In genomic region chr16:77014321-77015211, GRCm38 (mm10) we compare ENCODE assay signal across 8 mouse cellular contexts. TPM values are rescaled to one million over a fixed set of nuclear protein-coding genes. Genes with fewer than 3 reads are reported as not detected.
A peak's percentile ranks its signal among the peaks of the same experiment; 100 is the strongest.
DNase-seq lines count a peak whose midpoint lies in the region; ATAC-seq and TF ChIP-seq lines count a peak whose summit lies in the region.

No protein-coding gene starts in this region.

- peak overlapping the region; percentile 81 for H3K27ac ChIP-seq in spleen, adult 2 months (ENCODE audit: insufficient read depth, low read length)
- H3K27ac ChIP-seq in embryonic facial prominence, embryonic 11.5 days (replicated peaks; ENCODE audit: low read depth, low read length), result no peak overlapping the region; the same call in 1 of the 2 replicates
- peak overlapping the region; percentile 94 for H3K27ac ChIP-seq in intestine, embryonic 15.5 days
- peak overlapping the region; percentile 88 for H3K27ac ChIP-seq in neural tube, embryonic 13.5 days (replicated peaks)

- H3K9me3 ChIP-seq in embryonic facial prominence, embryonic 11.5 days (replicated peaks; ENCODE audit: control insufficient read depth, low read length), result no peaks in the 10 kb centered on the region
- H3K9me3 ChIP-seq in intestine, embryonic 15.5 days, result no peaks in the 10 kb centered on the region
- H3K9me3 ChIP-seq in neural tube, embryonic 13.5 days, result no peaks in the 10 kb centered on the region

- no peak for TF ChIP-seq CTCF in spleen, adult 2 months (IDR thresholded peaks at IDR 0.05; ENCODE audit: extremely low read depth, insufficient read depth, insufficient read length, insufficient replicate concordance)

- no peak for ATAC-seq in embryonic facial prominence, embryonic 11.5 days (replicated peaks; ENCODE audit: insufficient number of reproducible peaks, low FRiP score, low TSS enrichment, low read depth)
- ATAC-seq in intestine, embryonic 15.5 days, result no peak
- ATAC-seq in neural tube, embryonic 13.5 days (ENCODE audit: low read depth), result no peak

- WGBS in spleen, adult 2 months, result under 1% methylated on average over 17 of the region's 17 CpGs
- 4% methylated on average over 17 of the region's 17 CpGs for WGBS in embryonic facial prominence, embryonic 11.5 days
- 3% methylated on average over 17 of the region's 17 CpGs for WGBS in intestine, embryonic 15.5 days
- WGBS in neural tube, embryonic 13.5 days, result 1% methylated on average over 17 of the region's 17 CpGs

- peak overlapping the region; percentile 98 for H3K4me3 ChIP-seq in spleen, adult 2 months (ENCODE audit: extremely low read depth, insufficient read depth, insufficient read length)
- H3K4me3 ChIP-seq in embryonic facial prominence, embryonic 11.5 days (ENCODE audit: low read depth, low read length), result peak overlapping the region; percentile 75
- H3K4me3 ChIP-seq in intestine, embryonic 15.5 days (replicated peaks), result peak overlapping the region; percentile 88
- H3K4me3 ChIP-seq in neural tube, embryonic 13.5 days, result peak overlapping the region; percentile 81

- H3K4me1 ChIP-seq in spleen, adult 2 months (ENCODE audit: control insufficient read depth, insufficient read depth, insufficient read length), result peaks cover 4% of the 10 kb centered on the region; the same call in 1 of the 2 replicates
- no peaks in the 10 kb centered on the region for H3K4me1 ChIP-seq in embryonic facial prominence, embryonic 11.5 days (ENCODE audit: control insufficient read depth, insufficient read depth, low read length)
- H3K4me1 ChIP-seq in intestine, embryonic 15.5 days (replicated peaks), result no peaks in the 10 kb centered on the region
- H3K4me1 ChIP-seq in neural tube, embryonic 13.5 days (replicated peaks), result peaks cover 36% of the 10 kb centered on the region

- DNase-seq in spleen, adult 2 months (ENCODE audit: low read depth in 1 of 2, low spot score in 2 of 2), result no peak
- DNase-seq in spleen, adult 18-20 months, result no peak
- DNase-seq in embryonic facial prominence, embryonic 11.5 days (ENCODE audit: low spot score), result peak; percentile 61
- DNase-seq in adrenal gland, postnatal 36 days, result no peak
- no peak for DNase-seq in urinary bladder, adult 2 months (ENCODE audit: low spot score)
- DNase-seq in right cerebral cortex, adult 18-20 months, result no peak

- peak overlapping the region; percentile 87 for H3K9ac ChIP-seq in embryonic facial prominence, embryonic 11.5 days (replicated peaks; ENCODE audit: low read length)
- H3K9ac ChIP-seq in intestine, embryonic 15.5 days, result peak overlapping the region; percentile 88
- H3K9ac ChIP-seq in neural tube, embryonic 13.5 days, result peak overlapping the region; percentile 91

- TF ChIP-seq POLR2A in spleen, adult 2 months (IDR thresholded peaks at IDR 0.05; ENCODE audit: low read depth, low read length), result no peak

- H3K36me3 ChIP-seq in spleen, adult 2 months (ENCODE audit: control insufficient read depth, insufficient read depth, low read length), result no peaks in the 10 kb centered on the region
- H3K36me3 ChIP-seq in embryonic facial prominence, embryonic 11.5 days (replicated peaks; ENCODE audit: control insufficient read depth, insufficient read depth, low read depth, low read length), result no peaks in the 10 kb centered on the region
- no peaks in the 10 kb centered on the region for H3K36me3 ChIP-seq in intestine, embryonic 15.5 days
- H3K36me3 ChIP-seq in neural tube, embryonic 13.5 days, result no peaks in the 10 kb centered on the region

- H3K4me2 ChIP-seq in embryonic facial prominence, embryonic 11.5 days (ENCODE audit: low read depth, low read length), result peak overlapping the region; percentile 62
- H3K4me2 ChIP-seq in intestine, embryonic 15.5 days (replicated peaks), result peak overlapping the region; percentile 70
- H3K4me2 ChIP-seq in neural tube, embryonic 13.5 days, result peak overlapping the region; percentile 67

- no peaks in the 10 kb centered on the region; the same call in 1 of the 2 replicates for H3K27me3 ChIP-seq in spleen, adult 2 months (ENCODE audit: control insufficient read depth, insufficient read depth, low read length)
- H3K27me3 ChIP-seq in embryonic facial prominence, embryonic 11.5 days (ENCODE audit: control insufficient read depth, insufficient read depth, low read length), result no peaks in the 10 kb centered on the region
- H3K27me3 ChIP-seq in intestine, embryonic 15.5 days (replicated peaks), result no peaks in the 10 kb centered on the region
- no peaks in the 10 kb centered on the region for H3K27me3 ChIP-seq in neural tube, embryonic 13.5 days

RNA-seq across cellular contexts. Expression of gene Usp25, which starts 1.1 kb away (rescaled TPM):
- 18.8 and 35.9 TPM in 2 replicates for polyA plus RNA-seq in spleen, adult 2 months (2012; rRNA removed)
- polyA plus RNA-seq in embryonic facial prominence, embryonic 11.5 days (2014; fragmentation: Nextera tagmentation; extraction: Ambion mirVana), result 26.7 and 29.8 TPM in 2 replicates
- 18.7 and 19.5 TPM in 2 replicates for polyA plus RNA-seq in intestine, embryonic 15.5 days (2015; fragmentation: Nextera tagmentation; extraction: Ambion mirVana)
- 13.1 and 14.1 TPM in 2 replicates for polyA plus RNA-seq in neural tube, embryonic 13.5 days (2015; fragmentation: Nextera tagmentation; extraction: Ambion mirVana)
- total RNA-seq in adrenal gland, postnatal 36 days (2021), result 10 to 100 TPM; 45.1 to 57.6 TPM
- polyA plus RNA-seq in urinary bladder, adult 2 months (2012; rRNA removed), result 36.1 and 37.1 TPM in 2 replicates
